In genomic region chr14:97511318-97511717, GRCm38 (mm10) we compare ENCODE assay signal across 15 mouse cellular contexts.
A peak's percentile ranks its signal among the peaks of the same experiment; 100 is the strongest.
DNase-seq lines count a peak whose midpoint lies in the region; ATAC-seq lines count a peak whose summit lies in the region.
"Had no signal": no experiment of that assay in that cellular context is flagged by ENCODE, and none has a peak within 500 bp of the region (broad histone marks: within the 10 kb centered on the region; RNA-seq: fewer than 3 reads in every experiment).

No protein-coding gene starts in this region.

- H3K27ac ChIP-seq in midbrain, embryonic 12.5 days (replicated peaks): peak overlapping the region; percentile 61
- no peak overlapping the region for H3K27ac ChIP-seq in midbrain, embryonic 13.5 days
- 0 out of 2 replicates have a peak overlapping the region, but pooled peaks have one; percentile 47 for H3K27ac ChIP-seq in hindbrain, embryonic 14.5 days
- H3K27ac ChIP-seq in neural tube, embryonic 12.5 days: no peak overlapping the region
- H3K27ac ChIP-seq: limb, embryonic 15.5 days; lung, embryonic 15.5 days had no signal

- no peak overlapping the region for H3K4me3 ChIP-seq in midbrain, embryonic 12.5 days
- H3K4me3 ChIP-seq in midbrain, embryonic 13.5 days (replicated peaks): no peak overlapping the region
- no peak overlapping the region for H3K4me3 ChIP-seq in hindbrain, embryonic 14.5 days (replicated peaks; ENCODE audit: low read length)
- no peak overlapping the region for H3K4me3 ChIP-seq in neural tube, embryonic 12.5 days
- H3K4me3 ChIP-seq: limb, embryonic 15.5 days; lung, embryonic 15.5 days had no signal

- peak; percentile 10 for DNase-seq in embryo, embryonic 9.5 days (ENCODE audit: extremely low spot score)
- DNase-seq in hindbrain, embryonic 14.5 days (ENCODE audit: low spot score): no peak
- DNase-seq in right cerebral cortex, adult 2 months (ENCODE audit: low spot score in 2 of 2): no peak
- DNase-seq: adrenal gland, postnatal 25 days; cerebellum, postnatal 25 days; heart, postnatal 10 days; kidney, adult 8-10 months; right cerebral cortex, adult 18-20 months had no signal

- peak; percentile 61; the same call in 1 of the 2 replicates for ATAC-seq in midbrain, embryonic 12.5 days (ENCODE audit: low FRiP score, low read depth)
- ATAC-seq in midbrain, embryonic 13.5 days: no peak
- ATAC-seq in hindbrain, embryonic 14.5 days (ENCODE audit: low FRiP score): peak; percentile 60; the same call in 1 of the 2 replicates
- ATAC-seq in neural tube, embryonic 12.5 days (ENCODE audit: low FRiP score, low read depth): 0 out of 2 replicates have a peak, but pooled peaks have one; percentile 50
- no peak for ATAC-seq in erythroid progenitor cell, adult 5-6 weeks (replicated peaks; ENCODE audit: low FRiP score, poor library complexity, severe bottlenecking)
- ATAC-seq: CD4-positive, CD25-positive, alpha-beta regulatory T cell, adult 4 months had no signal

- H3K27me3 ChIP-seq in midbrain, embryonic 12.5 days: no peaks in the 10 kb centered on the region
- H3K27me3 ChIP-seq in midbrain, embryonic 13.5 days: no peaks in the 10 kb centered on the region
- H3K27me3 ChIP-seq in hindbrain, embryonic 14.5 days (ENCODE audit: control insufficient read depth, insufficient read depth, low read length): no peaks in the 10 kb centered on the region
- no peaks in the 10 kb centered on the region for H3K27me3 ChIP-seq in neural tube, embryonic 12.5 days (replicated peaks)
- H3K27me3 ChIP-seq: limb, embryonic 15.5 days; lung, embryonic 15.5 days had no signal

- no peaks in the 10 kb centered on the region for H3K9me3 ChIP-seq in midbrain, embryonic 12.5 days
- no peaks in the 10 kb centered on the region for H3K9me3 ChIP-seq in midbrain, embryonic 13.5 days
- H3K9me3 ChIP-seq in hindbrain, embryonic 14.5 days (ENCODE audit: control insufficient read depth, low read length): peaks cover 3% of the 10 kb centered on the region; the same call in 1 of the 2 replicates
- H3K9me3 ChIP-seq in neural tube, embryonic 12.5 days: peaks cover 2% of the 10 kb centered on the region; the same call in 1 of the 2 replicates
- H3K9me3 ChIP-seq: limb, embryonic 15.5 days; lung, embryonic 15.5 days had no signal

- H3K9ac ChIP-seq in midbrain, embryonic 12.5 days (replicated peaks): no peak overlapping the region
- no peak overlapping the region for H3K9ac ChIP-seq in midbrain, embryonic 13.5 days (replicated peaks)
- H3K9ac ChIP-seq in hindbrain, embryonic 14.5 days: no peak overlapping the region
- no peak overlapping the region for H3K9ac ChIP-seq in neural tube, embryonic 12.5 days
- H3K9ac ChIP-seq: limb, embryonic 15.5 days; lung, embryonic 15.5 days had no signal

- no peak overlapping the region for H3K4me2 ChIP-seq in midbrain, embryonic 12.5 days (replicated peaks)
- no peak overlapping the region for H3K4me2 ChIP-seq in midbrain, embryonic 13.5 days (replicated peaks)
- no peak overlapping the region for H3K4me2 ChIP-seq in hindbrain, embryonic 14.5 days (replicated peaks)
- H3K4me2 ChIP-seq in neural tube, embryonic 12.5 days (replicated peaks): no peak overlapping the region
- H3K4me2 ChIP-seq: limb, embryonic 15.5 days; lung, embryonic 15.5 days had no signal

- H3K4me1 ChIP-seq in midbrain, embryonic 12.5 days: no peaks in the 10 kb centered on the region
- 0 out of 2 replicates have a peak, but pooled peaks cover 3% of the 10 kb centered on the region for H3K4me1 ChIP-seq in midbrain, embryonic 13.5 days (replicated peaks)
- no peaks in the 10 kb centered on the region for H3K4me1 ChIP-seq in hindbrain, embryonic 14.5 days (replicated peaks; ENCODE audit: control insufficient read depth, insufficient read depth, low read length)
- H3K4me1 ChIP-seq in neural tube, embryonic 12.5 days: no peaks in the 10 kb centered on the region
- H3K4me1 ChIP-seq: limb, embryonic 15.5 days; lung, embryonic 15.5 days had no signal

- WGBS in midbrain, embryonic 12.5 days: 16% methylated on average over 1 of the region's 1 CpGs
- WGBS in midbrain, embryonic 13.5 days: 11% methylated on average over 1 of the region's 1 CpGs
- WGBS in hindbrain, embryonic 14.5 days: 5% methylated on average over 1 of the region's 1 CpGs
- WGBS in neural tube, embryonic 12.5 days: 3% methylated on average over 1 of the region's 1 CpGs

- H3K36me3 ChIP-seq in midbrain, embryonic 12.5 days: no peaks in the 10 kb centered on the region
- H3K36me3 ChIP-seq in midbrain, embryonic 13.5 days: no peaks in the 10 kb centered on the region
- no peaks in the 10 kb centered on the region for H3K36me3 ChIP-seq in hindbrain, embryonic 14.5 days (replicated peaks; ENCODE audit: control insufficient read depth, insufficient read depth)
- H3K36me3 ChIP-seq in neural tube, embryonic 12.5 days: no peaks in the 10 kb centered on the region
- H3K36me3 ChIP-seq: limb, embryonic 15.5 days; lung, embryonic 15.5 days had no signal

Comparison
In these comparisons a context has a peak if more than half of its experiments do, and no peak if none do; other contexts are left out.
1. ATAC-seq: peak in midbrain, embryonic 12.5 days (single experiment), hindbrain, embryonic 14.5 days (single experiment) and neural tube, embryonic 12.5 days (single experiment); none in midbrain, embryonic 13.5 days (single experiment) and erythroid progenitor cell, adult 5-6 weeks (single experiment).
2. H3K27ac ChIP-seq: peak in midbrain, embryonic 12.5 days (single experiment) and hindbrain, embryonic 14.5 days (single experiment); none in midbrain, embryonic 13.5 days (single experiment) and neural tube, embryonic 12.5 days (single experiment).